26 mouse cellular contexts compared by ENCODE assay signal in the genomic region with DNA sequence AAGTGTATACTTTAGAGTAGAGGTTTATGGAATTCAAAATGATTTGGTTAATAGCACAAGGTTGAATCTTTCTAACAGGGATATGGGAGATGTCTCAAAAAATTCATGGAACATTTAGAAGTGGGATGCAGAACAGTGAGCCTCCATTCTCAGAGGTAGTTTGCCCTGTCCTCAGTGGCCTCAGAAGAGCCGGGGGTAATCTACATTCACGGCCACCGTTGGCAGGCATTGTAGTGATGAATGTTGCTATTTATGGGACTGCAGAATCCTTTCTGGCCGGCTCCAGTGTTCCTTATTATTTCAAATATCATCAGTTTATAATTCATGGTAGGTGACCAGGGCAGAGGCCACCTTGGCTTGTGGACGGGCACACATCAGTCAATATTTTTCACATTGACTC.
DNase-seq lines count a peak whose midpoint lies in the region; ATAC-seq and TF ChIP-seq lines count a peak whose summit lies in the region.
"Had no signal": no experiment of that assay in that cellular context is flagged by ENCODE, and none has a peak within 500 bp of the region (broad histone marks: within the 10 kb centered on the region; RNA-seq: fewer than 3 reads in every experiment).

No protein-coding gene starts in this region.

- TF ChIP-seq EP300 in heart, adult 2 months (IDR thresholded peaks at IDR 0.05; ENCODE audit: insufficient read depth, low read depth, low read length): no peak
- no peak for TF ChIP-seq EP300 in heart, postnatal 0 days (IDR thresholded peaks at IDR 0.05; ENCODE audit: low read depth)

- no peak overlapping the region for H3K4me2 ChIP-seq in heart, embryonic 15.5 days
- H3K4me2 ChIP-seq in heart, postnatal 0 days (ENCODE audit: low read depth, low read length): no peak overlapping the region
- H3K4me2 ChIP-seq: forebrain, embryonic 13.5 days; hindbrain, embryonic 13.5 days; intestine, embryonic 15.5 days had no signal

- no peak overlapping the region for H3K9ac ChIP-seq in heart, adult 2 months (ENCODE audit: low read depth, low read length)
- H3K9ac ChIP-seq in heart, embryonic 15.5 days: no peak overlapping the region
- no peak overlapping the region for H3K9ac ChIP-seq in heart, postnatal 0 days (replicated peaks; ENCODE audit: low read depth, low read length)
- H3K9ac ChIP-seq: forebrain, embryonic 13.5 days; hindbrain, embryonic 13.5 days; intestine, embryonic 15.5 days had no signal

- no peaks in the 10 kb centered on the region for H3K79me2 ChIP-seq in heart, adult 2 months (replicated peaks; ENCODE audit: control insufficient read depth, insufficient read depth, low read length)

- peak in 1 of 2 experiments; percentile 48 for DNase-seq in heart, adult 2 months
- DNase-seq in heart, embryonic 10.5 days (ENCODE audit: low spot score): no peak
- DNase-seq in heart, adult 11 months: no peak
- peak; percentile 67 for DNase-seq in heart, postnatal 0 days (ENCODE audit: low spot score)
- peak; percentile 16 to 23 for DNase-seq in heart, postnatal 14 days
- DNase-seq in frontal cortex, postnatal 25 days (ENCODE audit: low spot score in 2 of 2): no peak
- DNase-seq: adrenal gland, postnatal 10 days; adrenal gland, postnatal 36 days; B cell, adult 2 months; cerebellum, adult 18-20 months; cerebellum, adult 9-10 months; cerebellum, postnatal 14 days; gastrocnemius, adult 2 months; gastrocnemius, postnatal 14 days; kidney, adult 11 months; kidney, adult 8-10 months had no signal

- H3K4me3 ChIP-seq in heart, adult 2 months: no peak overlapping the region
- no peak overlapping the region for H3K4me3 ChIP-seq in heart, embryonic 10.5 days
- H3K4me3 ChIP-seq in heart, embryonic 15.5 days: no peak overlapping the region
- H3K4me3 ChIP-seq in heart, postnatal 0 days (ENCODE audit: low read depth, low read length): no peak overlapping the region
- H3K4me3 ChIP-seq: forebrain, embryonic 10.5 days; forebrain, embryonic 13.5 days; gastrocnemius, adult 2 months; hindbrain, embryonic 10.5 days; hindbrain, embryonic 13.5 days; intestine, embryonic 15.5 days had no signal

- ATAC-seq in heart, embryonic 15.5 days (replicated peaks; ENCODE audit: insufficient number of reproducible peaks, insufficient read depth, low FRiP score, low read depth): no peak
- no peak for ATAC-seq in heart, postnatal 0 days (ENCODE audit: insufficient read depth, low read depth)
- ATAC-seq: forebrain, embryonic 13.5 days; forebrain, embryonic 16.5 days; hindbrain, embryonic 16.5 days; intestine, embryonic 15.5 days; Patski had no signal

- no peak for TF ChIP-seq CTCF in heart, adult 2 months (IDR thresholded peaks at IDR 0.05)
- no peak for TF ChIP-seq CTCF in heart, postnatal 0 days (IDR thresholded peaks at IDR 0.05; ENCODE audit: low read depth)

- WGBS in heart, adult 2 months: 46% methylated on average over 5 of the region's 5 CpGs
- 72% methylated on average over 5 of the region's 5 CpGs for whole genome bisulfite sequencing in heart, embryonic 10.5 days
- 41% methylated on average over 5 of the region's 5 CpGs for WGBS in heart, embryonic 15.5 days
- 26% methylated on average over 5 of the region's 5 CpGs for WGBS in heart, postnatal 0 days

- H3K36me3 ChIP-seq in heart, adult 2 months (ENCODE audit: control insufficient read depth, insufficient read depth, low read length): no peaks in the 10 kb centered on the region
- no peaks in the 10 kb centered on the region for H3K36me3 ChIP-seq in heart, embryonic 10.5 days
- H3K36me3 ChIP-seq in heart, embryonic 15.5 days: no peaks in the 10 kb centered on the region
- no peaks in the 10 kb centered on the region for H3K36me3 ChIP-seq in heart, postnatal 0 days (replicated peaks; ENCODE audit: control insufficient read depth, insufficient read depth, low read length)
- H3K36me3 ChIP-seq: forebrain, embryonic 10.5 days; G1E; hindbrain, embryonic 10.5 days; hindbrain, embryonic 13.5 days; intestine, embryonic 15.5 days had no signal

- H3K27ac ChIP-seq in heart, adult 2 months: peak overlapping the region; percentile 75
- no peak overlapping the region for H3K27ac ChIP-seq in heart, embryonic 10.5 days
- H3K27ac ChIP-seq in heart, embryonic 15.5 days: peak overlapping the region; percentile 56
- H3K27ac ChIP-seq in heart, postnatal 0 days (ENCODE audit: low read depth): peak overlapping the region; percentile 63
- H3K27ac ChIP-seq: forebrain, embryonic 10.5 days; forebrain, embryonic 13.5 days; hindbrain, embryonic 10.5 days; hindbrain, embryonic 13.5 days; intestine, embryonic 15.5 days had no signal

- no peak for TF ChIP-seq POLR2A in heart, adult 2 months (IDR thresholded peaks at IDR 0.05; ENCODE audit: insufficient read depth, low read depth, low read length)

- no peaks in the 10 kb centered on the region for H3K27me3 ChIP-seq in heart, adult 2 months (ENCODE audit: control insufficient read depth, insufficient read depth, low read length)
- H3K27me3 ChIP-seq in heart, embryonic 10.5 days (ENCODE audit: insufficient read depth, poor library complexity, severe bottlenecking): no peaks in the 10 kb centered on the region
- H3K27me3 ChIP-seq in heart, embryonic 15.5 days: no peaks in the 10 kb centered on the region
- no peaks in the 10 kb centered on the region for H3K27me3 ChIP-seq in heart, postnatal 0 days (ENCODE audit: control insufficient read depth, insufficient read depth, low read length)
- H3K27me3 ChIP-seq: forebrain, embryonic 13.5 days; hindbrain, embryonic 13.5 days; intestine, embryonic 15.5 days had no signal

- intact Hi-C loops in heart, adult 2 months (cut with DNase I): loop anchor here (10.0 kb wide), 1 partner anchor 422 kb away; no protein-coding TSS in a partner anchor
- intact Hi-C loops in heart, postnatal 14 days (cut with DNase I): no loop called here

- no peaks in the 10 kb centered on the region for H3K9me3 ChIP-seq in heart, embryonic 10.5 days
- H3K9me3 ChIP-seq in heart, embryonic 15.5 days (replicated peaks): no peaks in the 10 kb centered on the region
- H3K9me3 ChIP-seq in heart, postnatal 0 days (replicated peaks; ENCODE audit: control insufficient read depth, low read length): no peaks in the 10 kb centered on the region
- H3K9me3 ChIP-seq: forebrain, embryonic 10.5 days; forebrain, embryonic 13.5 days; G1E; hindbrain, embryonic 10.5 days; hindbrain, embryonic 13.5 days; intestine, embryonic 15.5 days had no signal

- no peaks in the 10 kb centered on the region for H3K4me1 ChIP-seq in heart, adult 2 months (ENCODE audit: control insufficient read depth, insufficient read depth, low read length)
- peaks cover 9% of the 10 kb centered on the region; the same call in 1 of the 2 replicates for H3K4me1 ChIP-seq in heart, embryonic 10.5 days
- peaks cover 15% of the 10 kb centered on the region for H3K4me1 ChIP-seq in heart, embryonic 15.5 days (replicated peaks)
- peaks cover 13% of the 10 kb centered on the region for H3K4me1 ChIP-seq in heart, postnatal 0 days (ENCODE audit: control insufficient read depth, insufficient read depth)
- H3K4me1 ChIP-seq: forebrain, embryonic 10.5 days; hindbrain, embryonic 10.5 days; hindbrain, embryonic 13.5 days had no signal

Comparison
In these comparisons a context has a peak if more than half of its experiments do, and no peak if none do; other contexts are left out.
1. DNase-seq: peak in heart, postnatal 0 days (single experiment) and heart, postnatal 14 days (2 of 2); none in heart, embryonic 10.5 days (single experiment), heart, adult 11 months (single experiment) and frontal cortex, postnatal 25 days (0 of 2).